18 mouse cellular contexts compared by ENCODE assay signal in the genomic region with DNA sequence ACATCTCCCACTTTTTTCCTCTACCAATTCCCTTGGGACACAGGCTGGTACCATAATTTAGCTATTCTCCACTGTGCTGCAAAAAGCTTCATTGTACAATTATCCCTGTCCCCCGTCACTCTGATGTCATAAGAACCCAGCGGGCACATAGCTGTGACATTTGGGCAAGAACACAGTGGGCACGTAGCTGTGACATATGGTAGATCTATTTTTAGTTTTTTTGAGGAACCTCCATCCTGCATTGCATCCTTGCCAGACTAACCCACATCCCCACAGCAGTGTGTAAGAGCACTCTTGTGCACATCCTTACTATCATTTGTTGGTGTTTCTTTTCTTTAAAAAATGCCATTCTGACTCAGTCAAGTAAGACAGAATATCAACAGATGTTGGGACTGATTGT.
A peak's percentile ranks its signal among the peaks of the same experiment; 100 is the strongest.
DNase-seq lines count a peak whose midpoint lies in the region; ATAC-seq and TF ChIP-seq lines count a peak whose summit lies in the region.
"Had no signal": no experiment of that assay in that cellular context is flagged by ENCODE, and none has a peak within 500 bp of the region (broad histone marks: within the 10 kb centered on the region; RNA-seq: fewer than 3 reads in every experiment).

No protein-coding gene starts in this region.

- H3K27ac ChIP-seq in lung, postnatal 0 days (ENCODE audit: low read length): no peak overlapping the region
- no peak overlapping the region for H3K27ac ChIP-seq in limb, embryonic 10.5 days
- H3K27ac ChIP-seq: embryonic facial prominence, embryonic 12.5 days; midbrain, embryonic 12.5 days had no signal

- TF ChIP-seq CTCF in lung, postnatal 0 days (IDR thresholded peaks at IDR 0.05): no peak
- TF ChIP-seq CTCF in lung, adult 2 months (IDR thresholded peaks at IDR 0.05; ENCODE audit: insufficient read depth, low read length): no peak

- H3K27me3 ChIP-seq in lung, postnatal 0 days (replicated peaks; ENCODE audit: insufficient read depth, low read length): no peaks in the 10 kb centered on the region
- H3K27me3 ChIP-seq in limb, embryonic 10.5 days (ENCODE audit: low read depth, poor library complexity, severe bottlenecking): no peaks in the 10 kb centered on the region
- H3K27me3 ChIP-seq: embryonic facial prominence, embryonic 12.5 days; midbrain, embryonic 12.5 days had no signal

- no peak overlapping the region for H3K4me2 ChIP-seq in lung, postnatal 0 days (replicated peaks; ENCODE audit: low read depth, low read length)
- H3K4me2 ChIP-seq: embryonic facial prominence, embryonic 12.5 days; heart, embryonic 11.5 days; midbrain, embryonic 12.5 days had no signal

- WGBS in lung, postnatal 0 days: 74% methylated on average over 3 of the region's 3 CpGs
- 79% methylated on average over 3 of the region's 3 CpGs for WGBS in lung, adult 2 months
- WGBS in limb, embryonic 10.5 days: 89% methylated on average over 3 of the region's 3 CpGs

- H3K36me3 ChIP-seq in lung, postnatal 0 days (ENCODE audit: insufficient read depth, low read length): no peaks in the 10 kb centered on the region
- no peaks in the 10 kb centered on the region for H3K36me3 ChIP-seq in limb, embryonic 10.5 days
- H3K36me3 ChIP-seq: embryonic facial prominence, embryonic 12.5 days; G1E; midbrain, embryonic 12.5 days had no signal

- no peak for TF ChIP-seq EP300 in lung, postnatal 0 days (IDR thresholded peaks at IDR 0.05)

- no peak for TF ChIP-seq POLR2A in lung, adult 2 months (IDR thresholded peaks at IDR 0.05; ENCODE audit: borderline replicate concordance, extremely low read depth, low read depth, low read length)

- no peak for ATAC-seq in lung, postnatal 0 days
- peak; percentile 94 for ATAC-seq in megakaryocyte progenitor cell, adult 5-6 weeks (replicated peaks; ENCODE audit: poor library complexity)
- ATAC-seq: CD4-positive, CD25-positive, alpha-beta regulatory T cell, adult 4 months; hindbrain, embryonic 16.5 days had no signal

- no peaks in the 10 kb centered on the region for H3K4me1 ChIP-seq in lung, postnatal 0 days (ENCODE audit: insufficient read depth, low read depth, low read length)
- H3K4me1 ChIP-seq in lung, adult 2 months (ENCODE audit: control insufficient read depth, insufficient read depth, low read length): no peaks in the 10 kb centered on the region; the same call in 1 of the 2 replicates
- peaks cover 7% of the 10 kb centered on the region; the same call in 1 of the 2 replicates for H3K4me1 ChIP-seq in limb, embryonic 10.5 days
- H3K4me1 ChIP-seq: midbrain, embryonic 12.5 days had no signal

- no peaks in the 10 kb centered on the region for H3K9me3 ChIP-seq in lung, postnatal 0 days (ENCODE audit: low read length)
- H3K9me3 ChIP-seq in limb, embryonic 10.5 days (replicated peaks): no peaks in the 10 kb centered on the region
- H3K9me3 ChIP-seq: embryonic facial prominence, embryonic 12.5 days; midbrain, embryonic 12.5 days had no signal

- H3K9ac ChIP-seq in lung, postnatal 0 days (replicated peaks; ENCODE audit: low read depth): no peak overlapping the region
- H3K9ac ChIP-seq: embryonic facial prominence, embryonic 12.5 days; midbrain, embryonic 12.5 days had no signal

- H3K4me3 ChIP-seq in lung, postnatal 0 days (ENCODE audit: low read depth, low read length): no peak overlapping the region
- no peak overlapping the region for H3K4me3 ChIP-seq in lung, adult 2 months (replicated peaks; ENCODE audit: extremely low read depth, low read depth, low read length)
- H3K4me3 ChIP-seq in limb, embryonic 10.5 days: no peak overlapping the region
- H3K4me3 ChIP-seq: embryonic facial prominence, embryonic 12.5 days; midbrain, embryonic 12.5 days had no signal

- DNase-seq in lung, postnatal 0 days (ENCODE audit: low spot score): peak; percentile 42
- no peak for DNase-seq in lung, adult 2 months
- DNase-seq in cerebellum, adult 18-20 months: peak; percentile 45 to 48
- peak; percentile 53 to 57 for DNase-seq in cerebellum, postnatal 10 days
- DNase-seq in kidney, postnatal 4 days: no peak
- DNase-seq in limb, embryonic 10.5 days (ENCODE audit: low spot score): no peak
- DNase-seq: gastrocnemius, postnatal 36 days; heart, postnatal 14 days; kidney, adult 2 months; kidney, postnatal 25 days; thymus, postnatal 25 days had no signal

Comparison
In these comparisons a context has a peak if more than half of its experiments do, and no peak if none do; other contexts are left out.
1. DNase-seq: peak in lung, postnatal 0 days (single experiment), cerebellum, adult 18-20 months (2 of 2) and cerebellum, postnatal 10 days (2 of 2); none in lung, adult 2 months (single experiment), kidney, postnatal 4 days (0 of 2) and limb, embryonic 10.5 days (single experiment).